Mouse (Mus musculus) liver, embryonic 14.5 days (tissue): ENCODE measurements around the gene She.

Source experiments
- CTCF ChIP-seq: IDR thresholded peaks from 2 replicates; pipeline ENCODE4 v1.5.1; 2016; ENCODE audit warnings: antibody characterized with exemption, low read depth, control low read depth
- EP300 ChIP-seq: IDR thresholded peaks from 2 replicates; pipeline ENCODE4 v1.6.1; 2016; ENCODE audit warnings: antibody characterized with exemption, low read depth

GRCm38 (mm10) chr3:89861070-89861469 is 29.9 kb downstream of the She start:
- TF ChIP-seq CTCF = no peak
- no peak for TF ChIP-seq EP300
